Mouse (Mus musculus) heart, embryonic 13.5 days (tissue): ENCODE results near the gene Aldh3b1. TPM values are rescaled to one million over a fixed set of nuclear protein-coding genes. Genes with fewer than 3 reads are reported as not detected.
"Not testable (repeated sequence)": the region's sequence is repeated elsewhere in the genome, so short reads cannot be mapped to it uniquely, and the experiment has no call there.

Source experiments
- ATAC-seq: fragments of 200-750 bp; cut with Nextera tagmentation; 2 replicates; pipeline ENCODE4 v1.8.0; 2017; ENCODE audit warnings: moderate TSS enrichment; ENCODE audit not compliant: insufficient number of reproducible peaks, low FRiP score, low TSS enrichment; ENCODE audit errors: extremely low read depth
- H3K27ac ChIP-seq: fragments of 300-500 bp; sonication (generic); replicated peaks from 2 replicates; pipeline ENCODE4 v1.5.1; 2015; ENCODE audit warnings: moderate library complexity, mild to moderate bottlenecking, inconsistent platforms
- H3K27me3 ChIP-seq: fragments of 300-500 bp; sonication (generic); replicated peaks from 2 replicates; pipeline ENCODE4 v1.6.1; 2015; ENCODE audit warnings: mild to moderate bottlenecking, inconsistent platforms
- H3K36me3 ChIP-seq: fragments of 300-500 bp; sonication (generic); 2 replicates; pipeline ENCODE4 v1.6.1; 2015; ENCODE audit warnings: mild to moderate bottlenecking, inconsistent platforms
- H3K4me1 ChIP-seq: fragments of 300-500 bp; sonication (generic); 2 replicates; pipeline ENCODE4 v1.6.1; 2015; ENCODE audit warnings: inconsistent platforms
- H3K4me2 ChIP-seq: fragments of 300-500 bp; sonication (generic); 2 replicates; pipeline ENCODE4 v1.6.1; 2015; ENCODE audit warnings: inconsistent platforms, mild to moderate bottlenecking, moderate library complexity
- H3K4me3 ChIP-seq: fragments of 300-500 bp; sonication (generic); 2 replicates; pipeline ENCODE4 v1.5.1; 2015; ENCODE audit warnings: moderate library complexity, mild to moderate bottlenecking, inconsistent platforms
- H3K9ac ChIP-seq: fragments of 300-500 bp; sonication (generic); 2 replicates; pipeline ENCODE4 v1.6.1; 2015; ENCODE audit warnings: inconsistent platforms, mild to moderate bottlenecking, moderate library complexity
- H3K9me3 ChIP-seq: fragments of 300-500 bp; sonication (generic); 2 replicates; pipeline ENCODE4 v1.6.1; 2016; ENCODE audit warnings: inconsistent platforms
- WGBS: fragments of 180-500 bp; shearing (Covaris S2); methylation state at CpG from one replicate; pipeline ENCODE4 v1.1.7; 2015; ENCODE audit warnings: mixed read lengths; 5-methylcytosine and 5-hydroxymethylcytosine counted together
- polyA plus RNA-seq: library from polyadenylated mRNA; unstranded; fragments of >200 nt; fragmentation: Nextera tagmentation; extraction: Ambion mirVana; gene quantifications from 2 replicates; pipeline ENCODE4 v1.2.1, GENCODE M21; 2015

Gene Aldh3b1
- polyA plus RNA-seq, 1 experiment from 2014 or later, result 2.2 TPM

DNA sequence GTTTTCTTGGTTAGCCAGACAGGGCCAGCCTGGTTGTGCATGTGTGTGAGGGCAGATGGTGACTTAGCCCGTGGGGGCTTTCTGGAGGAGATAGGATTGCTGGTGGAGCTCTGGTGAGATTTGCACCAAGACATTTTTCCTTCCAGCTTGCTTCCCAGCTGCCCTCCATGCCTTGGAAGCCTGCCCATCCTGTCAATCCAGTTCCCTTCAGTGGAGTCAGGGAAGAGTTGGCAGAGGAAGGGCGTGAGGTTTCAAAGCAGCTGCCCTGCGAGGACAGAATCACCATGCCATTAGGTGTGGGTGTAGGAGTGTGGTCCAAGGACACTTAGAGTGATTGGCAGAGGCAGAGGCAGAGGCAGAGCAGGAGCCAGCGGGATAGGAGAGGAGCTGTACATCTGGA is 28.9 kb upstream of the Aldh3b1 start, which contains the start of gene Aldh3b3:
Gene Aldh3b3, plus strand, starts transcription at position 176 of the 400 bp plus-strand sequence.
- 53% methylated on average over 4 of the region's 4 CpGs for WGBS
- Histone ChIP-seq H3K9ac (no peak within 1 kb of the TSS), H3K4me2 (no peak within 1 kb of the TSS), H3K9me3 (no peaks in the 10 kb centered on the region), H3K4me1 (peaks cover 5% of the 10 kb centered on the region; the same call in 1 of the 2 replicates), H3K27ac (no peak within 1 kb of the TSS), H3K36me3 (no peaks in the 10 kb centered on the region), H3K27me3 (peaks cover 6% of the 10 kb centered on the region; the same call in 1 of the 2 replicates), H3K4me3 (no peak within 1 kb of the TSS)
- ATAC-seq, result no peak

DNA sequence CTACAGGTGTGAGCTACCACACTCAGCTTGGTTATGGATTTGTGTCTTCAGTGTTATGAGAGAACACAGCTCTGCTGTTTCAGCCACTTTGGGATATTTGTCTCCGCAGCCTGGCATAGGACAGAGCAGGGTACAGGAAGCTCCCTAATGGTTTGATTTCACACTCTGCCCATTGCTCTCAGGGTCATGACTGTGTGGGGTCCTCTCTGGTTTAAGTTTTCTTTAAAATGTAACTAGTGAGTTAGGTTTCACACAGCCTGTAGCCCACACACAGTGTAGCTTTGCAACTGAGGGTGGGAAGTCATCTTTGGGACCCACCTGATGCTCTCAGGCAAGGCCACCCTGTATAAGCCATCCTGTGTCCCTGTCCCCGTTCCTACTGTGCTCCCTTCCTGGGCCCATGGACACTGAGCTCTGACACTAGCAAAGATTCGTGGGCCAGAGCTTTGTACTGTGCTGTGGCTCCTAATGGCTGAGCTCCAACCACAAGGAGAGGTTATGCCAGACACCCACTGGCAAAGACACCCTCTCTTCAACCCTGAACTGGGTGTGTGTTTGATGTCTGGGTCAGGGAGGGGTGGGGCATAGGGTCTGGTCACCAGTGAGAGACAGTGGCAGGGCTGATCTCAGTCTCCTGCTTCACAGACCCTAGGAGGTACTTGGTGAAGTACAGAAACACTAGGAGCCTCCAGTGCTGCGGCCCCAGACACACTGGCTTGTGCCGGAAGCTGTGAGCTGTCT is 27.9 kb upstream of the Aldh3b1 start:
- not testable (repeated sequence) for H3K36me3 ChIP-seq, ATAC-seq, H3K9ac ChIP-seq, H3K9me3 ChIP-seq, H3K4me1 ChIP-seq, H3K4me3 ChIP-seq, H3K27ac ChIP-seq, H3K27me3 ChIP-seq, H3K4me2 ChIP-seq
- WGBS, result 74% methylated on average over 4 of the region's 5 CpGs

DNA sequence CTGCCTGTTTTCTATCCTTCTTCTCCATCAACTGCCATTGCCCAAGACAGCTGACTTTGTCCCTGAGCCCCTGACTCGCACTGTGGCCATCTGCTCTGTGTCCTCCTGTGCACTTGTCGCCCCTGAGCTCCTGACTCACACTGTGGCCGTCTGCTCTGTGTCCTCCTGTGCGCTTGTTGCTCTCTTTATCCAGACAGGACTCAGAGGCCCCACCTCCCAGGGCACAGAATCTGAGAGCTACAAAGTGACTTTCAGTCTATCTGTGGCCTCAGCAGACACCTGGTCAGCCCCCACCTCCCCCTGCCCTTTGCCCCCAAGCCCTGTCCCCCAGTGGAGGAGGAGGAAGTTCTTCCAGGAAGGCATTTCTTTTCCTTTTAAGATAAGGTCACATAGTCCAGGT is 26.2 kb upstream of the Aldh3b1 start:
- 19% methylated on average over 4 of the region's 4 CpGs for WGBS
- Histone ChIP-seq H3K9me3 (0 out of 2 replicates have a peak, but pooled peaks cover 2% of the 10 kb centered on the region), H3K4me3 (no peak overlapping the region), H3K27me3 (peaks cover 6% of the 10 kb centered on the region; the same call in 1 of the 2 replicates), H3K9ac (no peak overlapping the region), H3K4me1 (peaks cover 5% of the 10 kb centered on the region; the same call in 1 of the 2 replicates), H3K27ac (no peak overlapping the region), H3K36me3 (no peaks in the 10 kb centered on the region), H3K4me2 (no peak overlapping the region)
- no peak for ATAC-seq

DNA sequence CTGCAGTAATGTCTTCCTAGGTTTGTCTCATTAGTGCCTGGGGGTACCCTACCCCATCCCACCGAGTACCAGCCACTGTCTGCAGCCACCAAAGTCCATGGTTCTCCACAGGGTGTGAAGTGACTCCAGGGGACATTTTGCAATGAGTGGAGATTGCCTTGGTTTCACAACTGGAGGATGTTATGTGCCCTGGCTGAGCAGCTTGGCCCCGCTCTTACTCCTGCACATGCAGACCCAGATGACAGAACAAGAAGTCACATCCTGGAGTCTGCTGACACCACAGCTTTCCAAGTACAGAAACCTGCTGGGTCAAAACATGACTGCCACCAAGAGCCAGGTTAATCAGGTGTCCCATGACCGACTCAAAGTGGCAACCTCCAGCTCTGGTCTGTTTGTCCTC is 25.4 kb upstream of the Aldh3b1 start:
- Histone ChIP-seq H3K4me3 (no peak overlapping the region), H3K4me2 (no peak overlapping the region), H3K27ac (no peak overlapping the region), H3K9me3 (0 out of 2 replicates have a peak, but pooled peaks cover 3% of the 10 kb centered on the region), H3K4me1 (peaks cover 5% of the 10 kb centered on the region; the same call in 1 of the 2 replicates), H3K27me3 (peaks cover 6% of the 10 kb centered on the region; the same call in 1 of the 2 replicates), H3K36me3 (no peaks in the 10 kb centered on the region), H3K9ac (no peak overlapping the region)
- WGBS, result 73% methylated on average over 3 of the region's 3 CpGs
- ATAC-seq, result no peak

DNA sequence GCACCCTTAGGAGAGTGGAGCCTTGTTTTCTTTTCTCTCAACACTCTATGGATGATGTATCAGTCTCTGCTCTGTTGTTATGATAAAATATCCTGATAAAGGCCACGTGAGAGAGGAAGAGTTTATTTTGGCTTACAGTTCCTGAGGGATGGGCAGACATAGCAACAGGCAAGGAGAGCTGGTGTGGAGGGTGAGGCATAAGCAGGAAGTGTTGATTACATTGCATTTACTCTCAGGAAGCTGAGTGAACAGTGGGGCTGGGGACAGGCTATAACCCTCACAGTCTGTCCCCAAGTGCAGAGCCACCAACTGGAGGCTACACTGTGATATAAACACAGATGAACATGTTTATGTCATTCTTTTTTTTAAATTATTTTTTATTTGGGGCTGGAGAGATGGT is 22.5 kb upstream of the Aldh3b1 start:
- Histone ChIP-seq H3K4me3 (no peak overlapping the region), H3K4me1 (peaks cover 5% of the 10 kb centered on the region; the same call in 1 of the 2 replicates), H3K4me2 (no peak overlapping the region), H3K9me3 (0 out of 2 replicates have a peak, but pooled peaks cover 3% of the 10 kb centered on the region), H3K27me3 (peaks cover 6% of the 10 kb centered on the region; the same call in 1 of the 2 replicates), H3K36me3 (no peaks in the 10 kb centered on the region), H3K9ac (no peak overlapping the region), H3K27ac (no peak overlapping the region)
- 14% methylated on average over 1 of the region's 1 CpGs for WGBS
- ATAC-seq, result no peak

DNA sequence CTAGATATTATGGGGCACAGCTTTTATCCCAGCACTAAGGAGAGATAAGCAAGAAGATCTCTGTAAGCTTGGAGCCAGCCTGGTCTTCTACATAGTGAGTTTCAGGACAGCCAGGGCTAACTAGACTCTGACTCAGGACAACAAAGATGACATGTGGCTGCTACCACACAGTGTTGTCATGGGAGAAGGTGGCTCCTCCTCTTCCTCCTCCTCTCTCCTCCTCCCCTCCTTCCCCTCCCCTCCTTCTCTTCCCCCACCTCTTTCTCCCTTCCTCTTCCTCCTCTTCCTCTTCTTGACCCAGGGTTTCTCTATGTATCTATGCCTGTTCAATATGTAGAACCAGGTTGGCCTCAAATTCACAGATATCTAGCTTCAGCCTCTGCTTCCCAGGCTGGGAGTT is 21.9 kb upstream of the Aldh3b1 start:
- Histone ChIP-seq H3K9ac (no peak overlapping the region), H3K4me2 (no peak overlapping the region), H3K9me3 (0 out of 2 replicates have a peak, but pooled peaks cover 3% of the 10 kb centered on the region), H3K27me3 (peaks cover 6% of the 10 kb centered on the region; the same call in 1 of the 2 replicates), H3K4me1 (peaks cover 7% of the 10 kb centered on the region), H3K4me3 (no peak overlapping the region), H3K27ac (no peak overlapping the region), H3K36me3 (no peaks in the 10 kb centered on the region)
- ATAC-seq, result no peak

DNA sequence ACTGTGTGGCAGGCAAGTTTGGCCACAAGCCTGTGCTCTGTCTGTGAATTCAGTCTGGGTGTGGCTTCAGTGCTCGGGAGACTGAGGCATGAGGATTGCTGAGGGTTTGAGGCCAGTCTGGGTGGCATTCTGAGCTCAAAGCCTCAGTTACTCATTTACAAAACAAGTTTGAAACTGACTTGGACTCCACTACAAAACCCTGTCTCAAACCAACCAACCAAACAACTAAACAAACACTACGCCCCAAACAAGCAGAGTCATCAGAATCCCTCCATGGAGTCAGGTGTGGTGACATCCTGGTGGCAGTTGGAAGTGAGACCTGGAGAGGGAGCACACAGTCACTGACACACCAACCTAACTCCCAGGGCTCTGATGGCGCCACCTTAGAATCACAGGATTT is 20.7 kb upstream of the Aldh3b1 start:
- 80% methylated on average over 3 of the region's 3 CpGs for WGBS
- Histone ChIP-seq H3K27ac (no peak overlapping the region), H3K27me3 (peaks cover 6% of the 10 kb centered on the region; the same call in 1 of the 2 replicates), H3K36me3 (no peaks in the 10 kb centered on the region), H3K9me3 (0 out of 2 replicates have a peak, but pooled peaks cover 3% of the 10 kb centered on the region), H3K4me1 (peaks cover 12% of the 10 kb centered on the region), H3K4me3 (no peak overlapping the region), H3K4me2 (no peak overlapping the region), H3K9ac (no peak overlapping the region)
- ATAC-seq, result no peak

DNA sequence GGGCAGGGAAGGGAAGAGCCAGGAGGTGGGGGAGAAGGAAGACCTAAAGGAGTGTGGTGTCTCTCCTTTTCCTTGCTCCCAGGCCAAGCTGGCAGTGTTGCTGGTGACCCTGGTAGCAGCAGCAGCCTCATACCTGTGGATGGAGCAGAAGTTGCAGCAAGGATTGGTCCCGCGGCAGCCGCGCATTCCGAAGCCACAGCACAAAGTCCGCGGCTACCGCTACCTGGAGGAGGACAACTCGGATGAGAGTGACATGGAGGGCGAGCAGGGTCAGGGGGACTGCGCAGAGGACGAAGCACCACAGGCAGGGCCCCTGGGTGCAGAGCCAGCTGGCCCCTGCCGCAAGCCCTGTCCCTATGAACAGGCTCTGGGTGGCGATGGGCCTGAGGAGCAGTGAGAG is 18.9 kb upstream of the Aldh3b1 start:
- H3K36me3 ChIP-seq, result no peaks in the 10 kb centered on the region
- no peak overlapping the region for H3K4me3 ChIP-seq
- WGBS, result 65% methylated on average over 14 of the region's 14 CpGs
- peaks cover 9% of the 10 kb centered on the region for H3K27me3 ChIP-seq
- no peak for ATAC-seq
- no peak overlapping the region for H3K4me2 ChIP-seq
- H3K9me3 ChIP-seq, result 0 out of 2 replicates have a peak, but pooled peaks cover 3% of the 10 kb centered on the region
- no peak overlapping the region for H3K27ac ChIP-seq
- no peak overlapping the region for H3K9ac ChIP-seq
- peaks cover 12% of the 10 kb centered on the region for H3K4me1 ChIP-seq

DNA sequence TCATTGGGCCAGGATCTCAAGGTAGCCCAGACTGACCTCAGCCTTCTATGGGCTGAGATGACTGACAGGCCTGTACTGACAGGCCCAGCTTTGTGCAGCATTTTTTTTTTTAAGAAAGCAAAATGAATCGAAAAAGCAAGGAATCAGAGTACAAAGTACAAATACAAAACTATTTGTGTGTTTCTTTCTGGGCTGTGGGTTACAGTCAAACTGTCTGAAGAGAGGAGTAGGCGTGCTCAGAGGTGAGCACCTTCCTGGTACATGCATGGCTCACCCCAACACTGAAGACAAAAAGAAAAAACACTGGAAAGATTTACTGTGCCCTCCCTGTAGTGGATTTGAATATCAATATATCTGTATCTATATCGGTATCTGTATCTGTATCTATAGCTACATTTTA is 18.2 kb upstream of the Aldh3b1 start:
- ATAC-seq, result no peak
- no peak overlapping the region for H3K27ac ChIP-seq
- no peak overlapping the region for H3K4me3 ChIP-seq
- 0 out of 2 replicates have a peak, but pooled peaks cover 3% of the 10 kb centered on the region for H3K9me3 ChIP-seq
- H3K4me2 ChIP-seq, result no peak overlapping the region
- 76% methylated on average over 3 of the region's 3 CpGs for WGBS
- H3K4me1 ChIP-seq, result peaks cover 12% of the 10 kb centered on the region
- H3K36me3 ChIP-seq, result no peaks in the 10 kb centered on the region
- peaks cover 16% of the 10 kb centered on the region for H3K27me3 ChIP-seq
- H3K9ac ChIP-seq, result no peak overlapping the region

DNA sequence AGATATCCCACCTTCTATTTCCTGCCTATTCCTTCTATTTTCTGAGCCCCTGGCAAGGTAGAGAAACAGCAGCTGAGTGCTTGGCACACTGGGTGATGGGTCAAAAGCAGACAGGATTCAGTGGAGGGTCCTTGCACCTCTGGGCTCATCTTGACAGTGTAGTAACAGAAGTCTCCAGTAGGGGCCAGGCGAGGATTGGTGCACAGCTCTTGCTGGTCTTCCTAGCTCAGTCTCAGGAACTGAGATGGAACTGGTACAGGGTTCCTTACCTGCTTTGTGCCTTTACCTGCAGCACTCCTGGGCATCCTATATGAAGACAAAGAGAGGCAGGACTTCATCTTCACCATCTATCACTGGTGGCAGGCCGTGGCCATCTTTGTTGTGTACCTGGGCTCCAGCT is 17.1 kb upstream of the Aldh3b1 start:
- Histone ChIP-seq H3K9me3 (0 out of 2 replicates have a peak, but pooled peaks cover 3% of the 10 kb centered on the region), H3K4me1 (peaks cover 12% of the 10 kb centered on the region), H3K27me3 (peaks cover 25% of the 10 kb centered on the region), H3K36me3 (no peaks in the 10 kb centered on the region), H3K4me3 (no peak overlapping the region), H3K27ac (peak overlapping the region; percentile 54), H3K4me2 (no peak overlapping the region), H3K9ac (no peak overlapping the region)
- ATAC-seq, result no peak
- WGBS, result 17% methylated on average over 2 of the region's 2 CpGs

DNA sequence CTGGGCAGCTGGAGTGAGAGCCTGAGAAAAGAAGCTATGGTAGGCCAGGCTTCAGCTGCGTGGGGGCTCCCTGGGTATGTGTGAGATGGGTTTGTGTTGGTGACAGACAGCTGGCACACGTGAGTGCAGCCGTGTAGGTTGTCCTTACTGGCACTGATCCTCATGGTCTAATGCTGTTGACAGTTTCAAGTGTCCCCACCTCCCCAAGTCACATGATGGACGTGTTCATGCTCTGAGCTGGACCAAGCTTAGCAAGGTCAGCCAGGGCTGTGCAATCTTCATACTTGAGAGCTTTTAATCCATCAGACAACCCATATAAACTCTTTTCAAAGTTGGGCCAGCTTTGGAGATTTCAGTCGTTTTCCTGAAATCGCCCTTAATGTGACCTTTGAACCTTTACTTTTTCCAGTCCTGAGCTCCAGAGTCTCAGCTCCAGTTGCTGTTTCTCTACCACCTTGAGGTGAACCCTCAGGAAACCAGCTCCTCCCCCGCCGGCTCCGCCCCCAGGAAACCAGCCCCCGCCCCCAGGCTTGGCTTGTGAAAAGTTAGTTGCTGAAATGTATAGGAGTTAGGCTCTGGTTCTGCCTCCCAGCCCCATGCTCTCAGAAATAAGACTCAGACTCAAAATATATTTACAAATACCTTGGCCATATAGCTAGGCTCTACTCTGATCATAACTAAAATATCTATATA is 16.4 kb upstream of the Aldh3b1 start:
- Histone ChIP-seq H3K4me2 (0 out of 2 replicates have a peak overlapping the region, but pooled peaks have one; percentile 11), H3K27me3 (peaks cover 25% of the 10 kb centered on the region), H3K9ac (peak overlapping the region; percentile 58), H3K4me1 (peaks cover 12% of the 10 kb centered on the region), H3K4me3 (no peak overlapping the region), H3K36me3 (no peaks in the 10 kb centered on the region), H3K27ac (peak overlapping the region; percentile 54), H3K9me3 (0 out of 2 replicates have a peak, but pooled peaks cover 3% of the 10 kb centered on the region)
- WGBS, result 20% methylated on average over 10 of the region's 10 CpGs
- peak; percentile 32; the same call in 1 of the 2 replicates for ATAC-seq
